Mouse (Mus musculus): ENCODE data around the gene Klk4. TPM values are rescaled to one million over a fixed set of nuclear protein-coding genes. Genes with fewer than 3 reads are reported as not detected.

Gene Klk4
- total RNA-seq, 1 experiment from 2014 or later = not detected

DNA sequence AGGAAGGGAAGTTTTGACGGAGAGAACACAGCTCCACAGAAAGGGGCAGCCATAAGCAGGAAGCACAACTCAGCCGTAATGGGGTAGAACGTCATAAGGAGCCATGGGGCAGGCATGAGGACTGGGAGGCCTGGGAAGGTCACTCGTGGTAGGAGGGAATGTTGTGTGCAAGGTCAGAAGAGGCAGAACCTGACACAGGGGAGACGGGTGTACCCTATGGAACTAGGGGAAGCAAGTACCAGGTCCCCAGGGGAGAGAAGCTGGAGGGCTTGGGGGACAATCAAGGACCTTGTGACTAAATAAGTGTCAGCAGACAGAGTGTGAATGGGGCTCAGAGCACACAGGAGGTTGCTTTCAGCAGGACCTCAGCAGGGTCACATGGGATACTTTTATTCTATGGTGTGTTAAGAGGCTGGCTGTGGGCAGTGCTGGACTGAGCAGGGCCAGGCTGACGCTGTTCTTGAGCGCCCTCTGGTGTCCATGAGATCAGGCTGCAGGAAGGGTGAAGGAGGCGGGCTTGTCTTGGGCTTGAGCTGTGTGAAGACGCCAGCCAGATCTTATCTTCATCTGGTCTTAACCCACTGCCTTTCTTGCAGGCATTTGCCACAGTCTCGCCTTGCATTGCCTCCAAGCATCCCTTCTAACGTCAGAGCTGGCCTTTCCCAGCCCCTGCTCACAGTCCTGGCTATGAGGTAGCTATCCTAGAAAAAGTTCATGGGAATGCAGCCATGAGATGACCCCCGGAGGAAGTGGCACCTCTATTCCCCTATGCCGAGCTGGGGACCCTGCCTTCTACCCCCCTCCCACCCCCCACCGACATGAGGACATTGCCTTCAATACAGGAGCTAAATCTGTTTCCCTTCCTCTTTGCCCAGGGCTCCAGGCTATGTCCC is 38.8 kb downstream of the Klk4 start:
- peak; percentile 70 for DNase-seq

DNA sequence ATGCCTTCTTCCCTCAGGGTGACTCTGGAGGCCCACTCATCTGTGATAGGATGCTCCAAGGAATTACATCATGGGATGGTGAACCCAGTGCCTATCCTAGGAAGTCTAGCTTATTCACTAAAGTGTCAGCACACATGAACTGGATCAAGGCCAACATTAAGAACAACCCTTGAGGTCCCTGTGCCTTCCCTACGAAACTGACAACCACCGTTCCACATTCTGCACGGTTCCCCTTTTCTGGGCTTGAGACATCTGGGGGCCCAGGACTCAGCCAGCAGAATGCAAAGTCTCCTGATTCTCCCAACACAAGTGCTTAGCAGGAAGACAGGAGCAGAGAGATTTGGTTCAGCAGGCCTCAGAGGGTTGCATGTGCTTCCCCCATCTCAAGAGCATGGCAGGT is 39.6 kb downstream of the Klk4 start:
- DNase-seq = no peak

DNA sequence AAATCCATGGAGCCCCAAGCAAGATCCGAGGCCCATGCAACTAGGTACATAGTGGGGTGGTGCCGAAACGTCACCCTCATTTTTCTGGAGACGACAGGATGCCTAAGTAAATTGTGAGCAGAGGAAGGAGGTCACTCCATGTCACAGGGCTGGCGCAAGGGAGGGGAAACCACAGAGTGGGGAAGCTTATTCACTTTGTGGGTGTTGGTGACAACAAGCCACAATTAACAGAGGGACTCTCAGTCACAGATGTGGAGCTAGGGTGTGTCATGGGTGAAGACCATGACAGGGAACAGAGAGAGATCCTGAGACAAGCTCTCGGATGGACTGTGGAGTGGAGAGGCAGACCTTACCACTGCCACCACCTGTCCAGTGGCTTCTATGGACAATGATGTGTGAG is 40.1 kb downstream of the Klk4 start:
- no peak for DNase-seq

DNA sequence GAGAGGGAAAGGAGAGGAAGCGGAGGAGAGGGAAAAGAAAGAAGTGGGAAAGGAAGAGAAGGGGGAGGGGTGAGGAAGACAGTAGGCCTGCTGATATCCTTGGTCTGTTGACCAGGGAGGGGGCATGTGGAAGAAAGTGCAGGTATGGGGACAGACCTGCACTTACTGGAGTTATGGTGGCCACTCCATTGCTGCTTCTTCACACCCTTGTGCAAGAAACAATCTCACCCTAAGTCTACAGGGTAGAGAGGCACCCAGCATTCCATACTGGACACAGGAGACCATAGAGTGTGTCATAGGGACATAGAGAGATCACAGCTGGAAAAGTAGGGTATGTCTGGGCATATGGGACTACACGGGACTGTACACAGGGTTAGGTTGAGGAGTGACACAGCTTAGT is 41.0 kb downstream of the Klk4 start:
- no peak for DNase-seq

DNA sequence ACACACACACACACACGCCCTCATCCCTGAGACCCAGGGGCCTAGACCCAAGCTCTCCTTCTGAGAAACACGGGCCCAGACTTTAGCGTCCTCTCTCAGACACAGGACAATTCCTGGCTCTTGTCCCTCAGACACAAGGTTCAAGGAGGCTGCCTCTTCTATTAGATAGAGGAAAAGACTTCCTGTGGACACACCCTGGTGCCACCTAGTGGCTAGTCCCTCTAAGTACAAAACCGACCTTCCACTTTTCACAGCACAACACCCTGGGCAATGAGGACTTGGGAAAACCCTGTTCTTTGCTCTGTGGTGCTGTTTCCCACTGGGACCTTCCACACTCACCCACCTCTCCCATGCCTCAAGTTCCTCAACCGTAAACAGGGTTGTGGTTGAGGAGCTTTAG is 45.0 kb downstream of the Klk4 start:
- DNase-seq = no peak

DNA sequence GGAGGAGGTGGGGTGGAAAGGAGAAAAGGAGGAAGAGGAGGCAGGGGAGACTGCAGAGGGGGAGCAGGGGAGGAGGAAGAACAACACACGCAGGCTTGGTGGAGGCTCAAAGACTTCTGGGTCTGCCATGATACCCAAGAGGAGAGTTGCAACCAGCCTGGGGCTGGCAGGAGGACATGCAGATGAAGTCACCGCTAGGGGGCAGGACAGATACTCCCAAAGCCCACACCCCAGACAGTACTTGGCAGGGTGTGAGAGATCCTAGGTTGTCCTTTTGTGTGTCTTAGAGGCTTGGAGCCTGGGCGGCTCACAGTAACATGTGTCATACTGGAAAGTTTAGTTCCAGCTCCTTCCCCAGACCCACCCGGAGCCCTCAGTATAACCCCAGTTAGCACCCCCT is 47.6 kb downstream of the Klk4 start:
- no peak for DNase-seq

DNA sequence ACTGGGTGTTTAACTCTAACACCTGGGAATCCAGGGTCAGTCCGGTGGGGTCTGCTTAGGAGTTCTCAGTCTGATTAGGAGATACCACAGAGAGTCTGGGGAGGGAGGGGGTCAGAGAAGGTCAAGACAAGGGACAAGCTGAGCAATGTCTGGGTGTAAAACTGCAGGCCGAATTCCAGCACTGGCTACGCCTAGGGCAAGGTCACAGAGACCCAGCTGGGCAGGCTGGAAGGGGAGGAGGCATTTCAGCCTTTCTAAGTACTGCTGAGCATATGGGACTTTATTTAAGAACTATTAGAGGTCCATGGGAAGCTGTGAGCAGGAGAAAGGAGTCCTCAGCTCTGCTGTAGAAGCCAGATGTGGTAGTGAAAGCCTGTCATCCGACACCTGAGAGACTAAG is 51.4 kb downstream of the Klk4 start:
- no peak for DNase-seq

DNA sequence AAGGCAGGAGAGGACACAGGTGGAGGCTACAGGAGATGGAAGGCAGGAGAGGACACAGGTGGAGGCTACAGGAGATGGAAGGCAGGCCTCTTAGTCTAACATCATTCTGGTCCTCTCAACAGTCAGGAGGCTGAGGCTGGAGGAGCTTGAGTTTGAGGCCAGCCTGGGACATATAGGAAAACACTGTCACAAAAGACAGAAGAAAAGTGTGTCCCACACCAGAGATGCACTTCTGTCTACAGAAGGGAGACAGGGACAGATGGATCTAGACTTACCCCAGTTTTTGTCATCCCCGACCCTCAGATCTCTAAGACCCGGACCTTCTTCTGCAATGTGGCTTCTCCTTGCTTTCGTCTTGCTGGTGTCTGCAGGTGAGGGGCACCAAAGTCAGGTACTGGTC is 52.5 kb downstream of the Klk4 start, which contains the start of gene Klk15:
Gene Klk15 (plus strand): TSS at position 301 of the 400 bp plus-strand sequence.
- no peak for DNase-seq

DNA sequence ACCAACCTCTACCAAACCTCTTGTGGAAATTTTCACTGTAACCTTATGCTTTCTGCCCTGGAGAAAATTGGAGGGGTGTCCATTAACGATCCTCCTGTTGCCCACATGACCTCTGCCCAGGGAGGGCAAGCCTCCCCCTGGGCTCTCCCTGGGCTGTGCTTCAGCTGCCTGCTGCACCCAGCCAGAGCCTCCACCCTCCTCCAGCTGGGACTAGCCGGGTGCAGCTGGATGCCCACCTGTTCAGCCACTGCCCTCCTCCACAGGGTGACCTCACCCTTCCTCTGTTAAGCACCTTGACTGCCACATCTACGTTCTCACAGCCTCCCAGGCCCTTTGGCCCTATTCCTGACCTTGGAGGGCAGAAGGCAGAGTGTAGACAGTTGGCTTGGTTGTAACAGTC is 53.8 kb downstream of the Klk4 start:
- no peak for DNase-seq

Other genes starting within 250 kb of the Klk4 start
- gene Ceacam18, start 246.5 kb upstream of the Klk4 start, total RNA-seq (2021) = not detected in 2 replicates
- 1.9 and 2.1 TPM in 2 replicates for gene Siglece, start 221.0 kb upstream of the Klk4 start, total RNA-seq (2021)
- 11.1 and 13.4 TPM in 2 replicates for gene Ctu1, start 209.1 kb upstream of the Klk4 start, total RNA-seq (2021)
- not detected in 2 replicates for gene Klk14, start 190.7 kb upstream of the Klk4 start, total RNA-seq (2021)
- not detected in 2 replicates for gene Klk13, start 168.6 kb upstream of the Klk4 start, total RNA-seq (2021)
- gene Klk12, start 112.3 kb upstream of the Klk4 start, total RNA-seq (2021) = not detected in 2 replicates
- gene Klk11, start 106.6 kb upstream of the Klk4 start, total RNA-seq (2021) = not detected in 2 replicates
- gene Klk10, start 100.1 kb upstream of the Klk4 start, total RNA-seq (2021) = not detected in 2 replicates
- gene Klk9, start 89.3 kb upstream of the Klk4 start, total RNA-seq (2021) = not detected in 2 replicates
- 2.7 and 3.5 TPM in 2 replicates for gene Klk8, start 83.6 kb upstream of the Klk4 start, total RNA-seq (2021)
- not detected in 2 replicates for gene Klk7, start 69.9 kb upstream of the Klk4 start, total RNA-seq (2021)
- not detected in 2 replicates for gene Klk6, start 56.7 kb upstream of the Klk4 start, total RNA-seq (2021)
- gene Klk5, start 39.2 kb upstream of the Klk4 start, total RNA-seq (2021) = not detected in 2 replicates
- gene Klk15, start 52.6 kb downstream of the Klk4 start, total RNA-seq (2021) = not detected in 2 replicates
- not detected in 2 replicates for gene Klk1b8, start 69.5 kb downstream of the Klk4 start, total RNA-seq (2021)
- not detected in 2 replicates for gene Klk1b1, start 85.6 kb downstream of the Klk4 start, total RNA-seq (2021)
- gene Klk1b9, start 94.9 kb downstream of the Klk4 start, total RNA-seq (2021) = not detected in 2 replicates
- not detected in 2 replicates for gene Klk1b11, start 114.7 kb downstream of the Klk4 start, total RNA-seq (2021)
- not detected in 2 replicates for gene Klk1b26, start 131.0 kb downstream of the Klk4 start, total RNA-seq (2021)
- gene Klk1b27, start 171.1 kb downstream of the Klk4 start, total RNA-seq (2021) = not detected in 2 replicates
- not detected in 2 replicates for gene Klk1b21, start 221.2 kb downstream of the Klk4 start, total RNA-seq (2021)
- gene Klk1b22, start 231.5 kb downstream of the Klk4 start, total RNA-seq (2021) = not detected in 2 replicates

All from adrenal gland, postnatal 25 days (tissue).